Mouse (Mus musculus): ENCODE data around the gene Fmnl1. TPM values are rescaled to one million over a fixed set of nuclear protein-coding genes. Genes with fewer than 3 reads are reported as not detected.
"Not testable (repeated sequence)": the region's sequence is repeated elsewhere in the genome, so short reads cannot be mapped to it uniquely, and the experiment has no call there.

Gene Fmnl1
- polyA plus RNA-seq, 1 experiment = 8.4 TPM

DNA sequence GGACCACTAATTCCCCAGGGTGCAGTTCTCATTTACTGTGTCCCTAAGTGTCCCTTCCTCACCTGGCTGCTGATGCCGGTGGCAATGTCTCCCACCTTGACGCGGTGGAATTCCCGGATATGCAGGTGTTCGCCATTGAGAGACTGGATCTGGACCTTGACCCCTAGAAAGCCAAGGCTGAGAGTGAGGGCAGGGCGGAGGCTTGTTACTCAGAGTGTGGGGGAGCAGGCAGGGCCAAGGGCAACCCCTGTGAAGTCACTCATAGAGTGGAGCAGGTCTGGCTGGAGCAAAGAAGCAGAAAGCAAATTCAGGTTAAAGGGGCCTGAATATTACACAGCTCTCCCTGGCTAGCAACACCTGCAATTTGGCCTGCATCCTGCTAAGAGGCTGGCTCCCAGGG is 50.5 kb downstream of the Fmnl1 start:
- 52% methylated on average over 6 of the region's 6 CpGs for WGBS
- Histone ChIP-seq H3K4me1 (ENCODE audit: control insufficient read depth, insufficient read depth, insufficient read length, low read length) (peaks cover 29% of the 10 kb centered on the region), H3K4me3 (ENCODE audit: low read depth, low read length) (peak overlapping the region; percentile 45), H3K27me3 (ENCODE audit: control insufficient read depth, insufficient read depth, low read length) (no peaks in the 10 kb centered on the region), H3K27ac (ENCODE audit: insufficient read depth, low read depth, low read length) (no peak overlapping the region; the same call in 1 of the 2 replicates), H3K36me3 (ENCODE audit: control insufficient read depth, insufficient read depth, low read length) (peaks cover 32% of the 10 kb centered on the region)
- TF ChIP-seq CTCF (IDR thresholded peaks at IDR 0.05; ENCODE audit: extremely low read depth, insufficient read length, insufficient replicate concordance, low read depth, low read length) (no peak), POLR2A (IDR thresholded peaks at IDR 0.05; ENCODE audit: low read depth, low read length) (no peak)

DNA sequence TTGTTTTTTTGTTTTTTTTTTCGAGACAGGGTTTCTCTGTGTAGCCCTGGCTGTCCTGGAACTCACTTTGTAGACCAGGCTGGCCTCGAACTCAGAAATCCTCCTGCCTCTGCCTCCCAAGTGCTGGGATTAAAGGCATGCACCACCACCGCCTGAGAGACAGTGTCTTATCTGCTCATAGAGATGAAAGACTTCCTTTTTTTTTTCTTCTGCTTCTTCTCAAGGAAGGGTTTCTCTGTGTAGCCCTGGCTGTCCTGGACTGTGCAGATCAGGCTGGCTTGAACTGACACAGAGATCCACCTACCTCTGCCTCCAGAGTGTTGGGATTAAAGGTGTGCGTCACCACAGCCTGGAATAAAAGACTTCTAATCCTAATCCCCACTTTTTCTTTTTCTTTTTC is 51.8 kb downstream of the Fmnl1 start:
- WGBS = 86% methylated on average over 4 of the region's 4 CpGs
- not testable (repeated sequence) for H3K27me3 ChIP-seq (ENCODE audit: control insufficient read depth, insufficient read depth, low read length)

DNA sequence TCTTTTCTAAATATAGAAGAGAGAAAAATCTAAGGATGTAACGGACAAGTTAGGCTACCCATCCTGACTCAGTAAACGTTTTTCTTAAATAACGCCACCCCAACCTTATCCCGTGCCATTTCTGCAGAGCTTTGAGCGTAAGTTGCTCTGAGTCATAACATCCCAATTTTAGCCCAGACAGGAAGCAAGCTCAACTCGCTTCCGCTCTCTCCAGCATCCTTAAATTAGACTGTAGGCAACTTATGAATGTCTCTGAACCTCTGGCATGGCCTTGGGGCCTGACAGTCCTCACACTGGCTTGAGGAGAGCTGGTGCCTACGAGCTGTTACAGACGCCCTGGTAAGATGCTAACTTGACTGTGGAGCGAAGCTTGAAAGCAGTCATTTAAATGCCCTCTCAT is 52.5 kb downstream of the Fmnl1 start:
- peaks cover 28% of the 10 kb centered on the region for H3K4me1 ChIP-seq (ENCODE audit: control insufficient read depth, insufficient read depth, insufficient read length, low read length)
- no peaks in the 10 kb centered on the region for H3K27me3 ChIP-seq (ENCODE audit: control insufficient read depth, insufficient read depth, low read length)
- TF ChIP-seq CTCF (IDR thresholded peaks at IDR 0.05; ENCODE audit: extremely low read depth, insufficient read length, insufficient replicate concordance, low read depth, low read length) = no peak
- no peak for TF ChIP-seq POLR2A (IDR thresholded peaks at IDR 0.05; ENCODE audit: low read depth, low read length)
- WGBS = 87% methylated on average over 10 of the region's 10 CpGs
- peaks cover 49% of the 10 kb centered on the region for H3K36me3 ChIP-seq (ENCODE audit: control insufficient read depth, insufficient read depth, low read length)
- H3K27ac ChIP-seq (ENCODE audit: insufficient read depth, low read depth, low read length) = peak overlapping the region; percentile 3
- H3K4me3 ChIP-seq (ENCODE audit: low read depth, low read length) = no peak overlapping the region

More for the DNA sequence above, 51.8 kb downstream of the Fmnl1 start:
- H3K4me3 ChIP-seq (ENCODE audit: low read depth, low read length); H3K27ac ChIP-seq (ENCODE audit: insufficient read depth, low read depth, low read length): not testable (repeated sequence)
- Histone ChIP-seq H3K4me1 (ENCODE audit: control insufficient read depth, insufficient read depth, insufficient read length, low read length) (peaks cover 31% of the 10 kb centered on the region), H3K36me3 (ENCODE audit: control insufficient read depth, insufficient read depth, low read length) (peaks cover 44% of the 10 kb centered on the region)

DNA sequence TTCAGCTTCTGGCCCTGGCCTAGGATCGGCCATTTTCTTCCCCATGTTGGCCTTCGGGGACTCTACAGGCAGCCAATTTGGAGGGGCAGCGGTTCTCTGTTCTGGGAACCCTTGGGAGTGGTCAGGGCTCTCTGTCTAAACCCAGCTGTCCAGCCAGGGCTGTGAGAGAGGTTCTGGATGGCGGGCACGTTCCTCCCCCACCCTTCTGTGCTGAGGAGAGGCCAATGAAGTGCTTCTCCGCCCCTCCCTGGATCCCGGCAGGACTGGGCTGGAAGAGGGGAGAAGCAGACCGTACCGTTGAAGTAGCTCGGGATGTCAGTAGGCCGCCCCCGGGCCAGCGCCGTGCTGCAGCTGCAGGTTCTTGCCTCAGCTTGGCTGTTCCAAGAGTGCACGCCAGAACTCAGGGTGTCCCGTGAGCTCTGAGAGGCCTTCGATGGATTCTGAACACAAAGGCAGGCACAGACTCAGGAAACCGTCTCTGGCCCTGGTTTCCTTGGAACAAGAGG is 53.1 kb downstream of the Fmnl1 start:
- Histone ChIP-seq H3K27ac (ENCODE audit: insufficient read depth, low read depth, low read length) (peak overlapping the region; percentile 3), H3K4me3 (ENCODE audit: low read depth, low read length) (no peak overlapping the region), H3K4me1 (ENCODE audit: control insufficient read depth, insufficient read depth, insufficient read length, low read length) (peaks cover 26% of the 10 kb centered on the region), H3K27me3 (ENCODE audit: control insufficient read depth, insufficient read depth, low read length) (no peaks in the 10 kb centered on the region), H3K36me3 (ENCODE audit: control insufficient read depth, insufficient read depth, low read length) (peaks cover 52% of the 10 kb centered on the region)
- 86% methylated on average over 18 of the region's 18 CpGs for WGBS
- no peak for TF ChIP-seq POLR2A (IDR thresholded peaks at IDR 0.05; ENCODE audit: low read depth, low read length)
- TF ChIP-seq CTCF (IDR thresholded peaks at IDR 0.05; ENCODE audit: extremely low read depth, insufficient read length, insufficient replicate concordance, low read depth, low read length) = no peak

DNA sequence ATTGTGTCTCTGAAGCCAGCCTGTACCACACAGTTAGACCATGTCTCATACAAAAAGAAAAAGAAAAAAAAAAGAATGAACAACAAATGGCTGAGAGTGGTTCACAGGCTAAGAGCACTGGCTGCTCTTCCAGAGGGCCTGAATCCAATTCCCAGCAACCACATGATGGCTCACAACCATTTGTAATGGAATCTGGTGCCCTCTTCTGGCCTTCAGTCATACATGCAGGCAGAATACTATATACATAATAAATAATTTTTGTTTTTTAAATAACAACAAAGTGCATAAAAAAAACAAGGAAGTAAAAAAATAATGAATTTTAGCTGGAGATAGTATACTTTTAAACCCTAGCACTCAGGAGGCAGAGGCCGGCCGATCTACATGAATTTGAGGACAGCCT is 58.7 kb downstream of the Fmnl1 start:
- WGBS = 98% methylated on average over 2 of the region's 2 CpGs
- peaks cover 51% of the 10 kb centered on the region for H3K36me3 ChIP-seq (ENCODE audit: control insufficient read depth, insufficient read depth, low read length)
- peaks cover 7% of the 10 kb centered on the region for H3K4me1 ChIP-seq (ENCODE audit: control insufficient read depth, insufficient read depth, insufficient read length, low read length)

DNA sequence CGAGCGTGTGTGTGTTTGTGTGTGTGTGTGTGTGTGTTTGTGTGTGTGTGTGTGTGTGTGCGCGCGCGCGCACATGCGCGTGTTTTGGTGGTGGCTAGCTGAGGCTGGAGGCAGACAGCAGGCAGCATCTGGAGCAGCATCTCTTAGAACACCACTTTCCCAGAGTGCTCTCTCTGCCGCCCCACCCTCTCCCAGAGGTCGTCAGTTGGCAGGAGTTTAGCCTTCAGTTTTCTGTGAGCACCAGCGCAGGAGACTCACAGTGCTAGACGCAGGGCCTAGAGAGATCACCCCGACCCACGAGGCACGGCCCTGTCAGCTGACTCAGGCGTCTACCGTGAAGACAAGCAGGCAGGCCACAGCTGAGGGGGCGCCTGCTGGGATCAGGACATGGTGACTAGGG is 59.7 kb downstream of the Fmnl1 start:
- H3K36me3 ChIP-seq (ENCODE audit: control insufficient read depth, insufficient read depth, low read length) = peaks cover 43% of the 10 kb centered on the region
- no peak for TF ChIP-seq POLR2A (IDR thresholded peaks at IDR 0.05; ENCODE audit: low read depth, low read length)
- no peak for TF ChIP-seq CTCF (IDR thresholded peaks at IDR 0.05; ENCODE audit: extremely low read depth, insufficient read length, insufficient replicate concordance, low read depth, low read length)
- H3K27me3 ChIP-seq (ENCODE audit: control insufficient read depth, insufficient read depth, low read length) = no peaks in the 10 kb centered on the region
- no peak overlapping the region for H3K4me3 ChIP-seq (ENCODE audit: low read depth, low read length)
- peaks cover 7% of the 10 kb centered on the region for H3K4me1 ChIP-seq (ENCODE audit: control insufficient read depth, insufficient read depth, insufficient read length, low read length)
- WGBS = 89% methylated on average over 19 of the region's 19 CpGs
- no peak overlapping the region for H3K27ac ChIP-seq (ENCODE audit: insufficient read depth, low read depth, low read length)

More for the DNA sequence above, 58.7 kb downstream of the Fmnl1 start:
- peak; percentile 13; the same call in 1 of the 2 replicates for TF ChIP-seq CTCF (IDR thresholded peaks at IDR 0.05; ENCODE audit: extremely low read depth, insufficient read length, insufficient replicate concordance, low read depth, low read length)
- TF ChIP-seq POLR2A (IDR thresholded peaks at IDR 0.05; ENCODE audit: low read depth, low read length) = no peak
- Histone ChIP-seq H3K4me3 (ENCODE audit: low read depth, low read length) (no peak overlapping the region), H3K27ac (ENCODE audit: insufficient read depth, low read depth, low read length) (no peak overlapping the region), H3K27me3 (ENCODE audit: control insufficient read depth, insufficient read depth, low read length) (no peaks in the 10 kb centered on the region)

DNA sequence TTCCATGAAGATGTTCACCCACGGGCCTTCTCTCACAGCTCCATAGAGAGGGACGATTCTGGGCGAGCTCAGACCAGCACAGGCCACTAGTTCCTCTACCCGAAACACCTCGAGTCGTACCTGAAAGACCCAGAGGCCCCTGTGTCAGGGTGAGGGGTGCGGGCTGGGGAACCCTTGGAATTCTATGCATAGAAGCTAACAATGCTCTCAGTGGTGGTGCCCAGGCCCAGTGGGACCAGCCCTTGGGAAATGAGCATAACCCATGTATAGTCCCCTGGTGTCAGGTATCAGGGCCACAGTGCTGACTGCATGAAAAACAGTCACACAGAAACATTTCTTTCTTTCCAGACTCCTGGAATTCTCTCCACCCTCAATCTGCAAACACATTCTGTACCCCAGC is 60.5 kb downstream of the Fmnl1 start:
- Histone ChIP-seq H3K27ac (ENCODE audit: insufficient read depth, low read depth, low read length) (no peak overlapping the region), H3K4me1 (ENCODE audit: control insufficient read depth, insufficient read depth, insufficient read length, low read length) (peaks cover 5% of the 10 kb centered on the region), H3K4me3 (ENCODE audit: low read depth, low read length) (no peak overlapping the region), H3K27me3 (ENCODE audit: control insufficient read depth, insufficient read depth, low read length) (no peaks in the 10 kb centered on the region), H3K36me3 (ENCODE audit: control insufficient read depth, insufficient read depth, low read length) (peaks cover 40% of the 10 kb centered on the region)
- WGBS = 96% methylated on average over 7 of the region's 7 CpGs
- no peak for TF ChIP-seq POLR2A (IDR thresholded peaks at IDR 0.05; ENCODE audit: low read depth, low read length)
- TF ChIP-seq CTCF (IDR thresholded peaks at IDR 0.05; ENCODE audit: extremely low read depth, insufficient read length, insufficient replicate concordance, low read depth, low read length) = no peak

Measured in small intestine, adult 2 months (tissue).